11 mouse cellular contexts compared by ENCODE assay signal in the genomic region with DNA sequence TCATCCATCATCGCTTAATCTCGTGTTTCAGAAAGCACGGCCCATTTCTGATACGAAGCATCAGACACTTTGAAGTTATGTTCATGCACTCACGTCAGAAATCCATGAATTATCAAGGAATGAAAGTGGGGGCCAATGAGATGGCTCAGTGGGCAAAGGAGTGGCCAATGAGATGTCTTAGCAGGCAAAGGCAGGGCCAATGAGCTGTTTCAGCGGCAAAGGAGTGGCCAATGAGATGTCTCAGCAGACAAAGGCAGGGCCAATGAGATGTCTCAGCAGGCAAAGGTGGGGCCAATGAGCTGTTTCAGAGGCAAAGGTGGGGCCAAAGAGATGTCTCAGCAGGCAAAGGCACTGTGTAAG.
DNase-seq lines count a peak whose midpoint lies in the region; ATAC-seq and TF ChIP-seq lines count a peak whose summit lies in the region.
"Had no signal": no experiment of that assay in that cellular context is flagged by ENCODE, and none has a peak within 500 bp of the region (broad histone marks: within the 10 kb centered on the region; RNA-seq: fewer than 3 reads in every experiment).

No protein-coding gene starts in this region.

- H3K27ac ChIP-seq in heart, adult 2 months, result peak overlapping the region; percentile 50
- peak overlapping the region; percentile 18 for H3K27ac ChIP-seq in lung, embryonic 15.5 days
- peak overlapping the region; percentile 57 for H3K27ac ChIP-seq in heart, embryonic 13.5 days (replicated peaks)
- peak overlapping the region; percentile 41; the same call in 1 of the 2 replicates for H3K27ac ChIP-seq in stomach, embryonic 15.5 days

- intact Hi-C loops in heart, adult 2 months (cut with DNase I), result no loop called here
- intact Hi-C loops in heart, postnatal 25 days (cut with DNase I), result no loop called here

- no peak for TF ChIP-seq EP300 in heart, adult 2 months (IDR thresholded peaks at IDR 0.05; ENCODE audit: insufficient read depth, low read depth, low read length)

- H3K36me3 ChIP-seq in heart, adult 2 months (ENCODE audit: control insufficient read depth, insufficient read depth, low read length), result no peaks in the 10 kb centered on the region
- H3K36me3 ChIP-seq in lung, embryonic 15.5 days, result no peaks in the 10 kb centered on the region
- H3K36me3 ChIP-seq in heart, embryonic 13.5 days, result no peaks in the 10 kb centered on the region
- no peaks in the 10 kb centered on the region for H3K36me3 ChIP-seq in stomach, embryonic 15.5 days

- H3K9me3 ChIP-seq in lung, embryonic 15.5 days, result no peaks in the 10 kb centered on the region
- H3K9me3 ChIP-seq in heart, embryonic 13.5 days, result no peaks in the 10 kb centered on the region
- H3K9me3 ChIP-seq in stomach, embryonic 15.5 days, result no peaks in the 10 kb centered on the region

- no peaks in the 10 kb centered on the region; the same call in 1 of the 2 replicates for H3K4me1 ChIP-seq in heart, adult 2 months (ENCODE audit: control insufficient read depth, insufficient read depth, low read length)
- H3K4me1 ChIP-seq in lung, embryonic 15.5 days, result peaks cover 13% of the 10 kb centered on the region
- H3K4me1 ChIP-seq in lung, adult 2 months (ENCODE audit: control insufficient read depth, insufficient read depth, low read length), result peaks cover 4% of the 10 kb centered on the region; the same call in 1 of the 2 replicates
- peaks cover 10% of the 10 kb centered on the region; the same call in 1 of the 2 replicates for H3K4me1 ChIP-seq in heart, embryonic 13.5 days
- H3K4me1 ChIP-seq in stomach, embryonic 15.5 days, result no peaks in the 10 kb centered on the region

- H3K4me3 ChIP-seq in heart, adult 2 months, result no peak overlapping the region
- H3K4me3 ChIP-seq in lung, embryonic 15.5 days, result no peak overlapping the region
- H3K4me3 ChIP-seq in lung, adult 2 months (replicated peaks; ENCODE audit: extremely low read depth, low read depth, low read length), result no peak overlapping the region
- no peak overlapping the region for H3K4me3 ChIP-seq in heart, embryonic 13.5 days
- H3K4me3 ChIP-seq in stomach, embryonic 15.5 days (replicated peaks), result no peak overlapping the region

- WGBS in heart, adult 2 months, result 57% methylated on average over 6 of the region's 6 CpGs
- 44% methylated on average over 6 of the region's 6 CpGs for WGBS in lung, embryonic 15.5 days
- 45% methylated on average over 6 of the region's 6 CpGs for WGBS in lung, adult 2 months
- 58% methylated on average over 6 of the region's 6 CpGs for WGBS in heart, embryonic 13.5 days
- WGBS in stomach, embryonic 15.5 days, result 48% methylated on average over 6 of the region's 6 CpGs

- H3K4me2 ChIP-seq in lung, embryonic 15.5 days, result peak overlapping the region; percentile 14
- H3K4me2 ChIP-seq in heart, embryonic 13.5 days, result 0 out of 2 replicates have a peak overlapping the region, but pooled peaks have one; percentile 21
- H3K4me2 ChIP-seq in stomach, embryonic 15.5 days, result 0 out of 2 replicates have a peak overlapping the region, but pooled peaks have one; percentile 17

- DNase-seq in heart, adult 2 months, result peak in 1 of 2 experiments; percentile 12
- DNase-seq in heart, postnatal 25 days (ENCODE audit: low spot score), result no peak
- DNase-seq in lung, adult 2 months, result no peak
- no peak for DNase-seq in frontal cortex, postnatal 36 days (ENCODE audit: low spot score in 2 of 2)
- DNase-seq: adrenal gland, postnatal 10 days; liver, postnatal 0 days had no signal

- H3K27me3 ChIP-seq in heart, adult 2 months (ENCODE audit: control insufficient read depth, insufficient read depth, low read length), result no peaks in the 10 kb centered on the region
- no peaks in the 10 kb centered on the region for H3K27me3 ChIP-seq in lung, embryonic 15.5 days
- no peaks in the 10 kb centered on the region for H3K27me3 ChIP-seq in heart, embryonic 13.5 days (replicated peaks)
- no peaks in the 10 kb centered on the region for H3K27me3 ChIP-seq in stomach, embryonic 15.5 days (replicated peaks)
- H3K27me3 ChIP-seq: Patski had no signal

- TF ChIP-seq CTCF in heart, adult 2 months (IDR thresholded peaks at IDR 0.05), result no peak
- TF ChIP-seq CTCF in lung, adult 2 months (IDR thresholded peaks at IDR 0.05; ENCODE audit: insufficient read depth, low read length), result no peak

- peak; percentile 69 for ATAC-seq in lung, embryonic 15.5 days (ENCODE audit: borderline replicate concordance, extremely low read depth, low FRiP score, low TSS enrichment)
- ATAC-seq in heart, embryonic 13.5 days (ENCODE audit: extremely low read depth, insufficient number of reproducible peaks, low FRiP score, low TSS enrichment), result no peak
- no peak; the same call in 1 of the 2 replicates for ATAC-seq in stomach, embryonic 15.5 days (ENCODE audit: insufficient read depth, low FRiP score, low read depth)
- ATAC-seq: CD4-positive, CD25-positive, alpha-beta regulatory T cell, adult 4 months; liver, postnatal 0 days; Patski had no signal

- H3K9ac ChIP-seq in heart, adult 2 months (ENCODE audit: low read depth, low read length), result no peak overlapping the region
- H3K9ac ChIP-seq in lung, embryonic 15.5 days, result no peak overlapping the region
- no peak overlapping the region for H3K9ac ChIP-seq in heart, embryonic 13.5 days
- no peak overlapping the region for H3K9ac ChIP-seq in stomach, embryonic 15.5 days
- H3K9ac ChIP-seq: liver, postnatal 0 days had no signal

- no peak for TF ChIP-seq POLR2A in heart, adult 2 months (IDR thresholded peaks at IDR 0.05; ENCODE audit: insufficient read depth, low read depth, low read length)
- TF ChIP-seq POLR2A in lung, adult 2 months (IDR thresholded peaks at IDR 0.05; ENCODE audit: borderline replicate concordance, extremely low read depth, low read depth, low read length), result no peak

- H3K79me2 ChIP-seq in heart, adult 2 months (replicated peaks; ENCODE audit: control insufficient read depth, insufficient read depth, low read length), result no peaks in the 10 kb centered on the region
